Mouse (Mus musculus): Measurements from ENCODE around the gene Car8. TPM values are rescaled to one million over a fixed set of nuclear protein-coding genes. Genes with fewer than 3 reads are reported as not detected.
"Not testable (repeated sequence)": the region's sequence is repeated elsewhere in the genome, so short reads cannot be mapped to it uniquely, and the experiment has no call there.

Gene Car8
- polyA plus RNA-seq, 1 experiment from 2014 or later: 1.2 TPM

DNA sequence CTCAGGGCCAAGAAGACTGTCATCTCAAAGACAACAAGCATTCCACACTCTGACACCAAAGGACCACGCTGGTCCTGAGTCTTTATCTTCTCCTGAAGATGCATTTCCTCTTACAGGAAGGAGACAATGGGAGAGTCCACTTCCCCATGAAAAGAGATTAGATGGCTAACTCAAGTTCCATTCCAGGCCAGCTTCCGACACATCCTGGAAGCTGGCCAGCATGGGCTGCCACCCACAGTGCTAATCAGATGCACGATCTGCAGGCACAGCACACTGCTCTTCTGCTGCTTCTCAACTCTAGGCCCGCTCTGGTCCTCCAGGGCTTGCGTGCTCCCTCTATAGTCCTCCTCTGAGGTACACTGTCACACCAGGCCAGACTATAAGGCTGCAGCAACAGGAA lies 40.8 kb downstream of the Car8 start:
- no peaks in the 10 kb centered on the region for H3K9me3 ChIP-seq
- no peaks in the 10 kb centered on the region for H3K36me3 ChIP-seq
- ATAC-seq (ENCODE audit: low FRiP score, low read depth): no peak
- H3K4me2 ChIP-seq (replicated peaks): no peak overlapping the region
- H3K27ac ChIP-seq: no peak overlapping the region
- no peaks in the 10 kb centered on the region for H3K27me3 ChIP-seq (replicated peaks)
- H3K4me1 ChIP-seq: no peaks in the 10 kb centered on the region
- WGBS: 78% methylated on average over 5 of the region's 5 CpGs
- H3K4me3 ChIP-seq: no peak overlapping the region
- H3K9ac ChIP-seq: no peak overlapping the region

DNA sequence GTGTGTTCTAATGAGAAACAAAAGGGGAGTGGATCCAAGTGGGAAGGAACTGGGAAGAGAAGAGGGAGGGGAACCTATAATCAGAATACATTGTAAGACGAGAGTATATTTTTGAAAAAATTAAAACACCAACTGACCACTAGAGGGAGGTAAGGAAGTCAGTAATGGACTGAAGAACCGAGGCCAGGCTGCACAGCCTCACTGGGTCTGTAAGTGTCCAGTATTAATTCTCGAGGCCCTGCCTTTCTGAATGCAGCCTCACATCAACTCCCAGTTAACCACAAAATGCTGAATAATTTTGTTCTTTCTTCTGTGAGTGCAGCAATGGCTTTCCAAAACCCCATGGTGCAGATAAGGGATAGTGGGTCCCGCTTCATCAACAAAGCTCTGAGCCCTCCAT lies 48.4 kb downstream of the Car8 start:
- H3K36me3 ChIP-seq: no peaks in the 10 kb centered on the region
- H3K4me2 ChIP-seq (replicated peaks): no peak overlapping the region
- H3K27ac ChIP-seq: no peak overlapping the region
- no peaks in the 10 kb centered on the region for H3K27me3 ChIP-seq (replicated peaks)
- H3K4me1 ChIP-seq: no peaks in the 10 kb centered on the region
- H3K9ac ChIP-seq: no peak overlapping the region
- no peak for ATAC-seq (ENCODE audit: low FRiP score, low read depth)
- no peaks in the 10 kb centered on the region for H3K9me3 ChIP-seq
- no peak overlapping the region for H3K4me3 ChIP-seq
- 79% methylated on average over 4 of the region's 4 CpGs for WGBS

DNA sequence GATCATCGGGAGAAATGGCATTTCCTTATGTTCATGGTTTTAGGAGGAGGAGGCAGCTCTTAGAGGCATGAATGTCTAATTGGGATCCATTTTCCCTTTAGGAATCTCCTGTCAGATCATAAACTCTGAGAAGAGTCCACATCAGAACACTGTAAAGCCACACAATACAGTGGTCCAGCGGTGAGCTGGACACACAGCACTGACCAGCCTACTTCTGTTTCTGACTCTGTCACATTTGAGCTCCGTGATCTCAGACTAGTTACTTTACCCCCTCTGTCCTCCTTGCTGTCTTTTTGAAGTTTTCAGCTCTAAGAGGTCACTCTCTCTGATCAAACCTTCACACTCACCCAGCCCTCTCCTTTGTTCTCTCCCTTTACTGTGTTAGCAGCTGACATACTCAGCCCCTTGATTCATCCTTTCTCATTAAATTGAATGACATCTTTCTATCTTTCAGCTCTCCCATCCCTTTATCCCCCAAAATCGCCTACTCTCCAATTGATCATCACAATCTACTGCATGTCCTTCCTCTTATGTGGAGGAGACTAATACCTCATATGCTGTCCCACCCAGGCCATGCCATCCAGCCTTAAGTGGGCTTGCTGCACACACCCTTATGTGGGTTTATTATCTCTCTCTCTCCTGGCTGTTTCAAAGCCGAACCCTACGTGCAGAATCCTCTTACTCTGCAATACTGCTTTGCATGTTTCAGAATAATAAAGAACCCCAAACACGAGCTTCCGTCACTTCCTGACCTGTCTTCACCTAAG lies 51.7 kb downstream of the Car8 start:
- WGBS: 81% methylated on average over 8 of the region's 8 CpGs

DNA sequence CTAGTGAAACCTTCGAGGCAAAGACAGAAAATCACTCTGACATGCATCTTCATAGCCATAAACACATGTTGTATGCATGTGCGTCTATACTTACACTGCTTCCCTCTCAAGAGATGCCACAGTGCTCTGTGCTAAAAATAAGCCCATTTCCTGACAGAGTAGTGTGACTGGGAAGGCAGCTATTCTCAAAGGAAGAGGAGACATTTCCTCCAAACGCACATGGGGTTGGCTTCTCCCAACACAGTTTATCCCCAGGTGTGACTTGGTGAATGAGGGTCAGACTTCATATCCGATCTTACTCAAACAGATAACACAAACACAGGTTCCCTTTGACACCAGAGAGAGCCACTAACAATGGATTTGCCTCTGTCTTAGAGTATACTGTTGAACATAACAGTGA lies 58.3 kb downstream of the Car8 start:
- no peak overlapping the region for H3K27ac ChIP-seq
- H3K9ac ChIP-seq: no peak overlapping the region
- H3K36me3 ChIP-seq: no peaks in the 10 kb centered on the region
- no peak overlapping the region for H3K4me2 ChIP-seq (replicated peaks)
- WGBS: 86% methylated on average over 4 of the region's 4 CpGs
- H3K4me3 ChIP-seq: no peak overlapping the region
- H3K27me3 ChIP-seq (replicated peaks): no peaks in the 10 kb centered on the region
- H3K4me1 ChIP-seq: no peaks in the 10 kb centered on the region
- no peaks in the 10 kb centered on the region for H3K9me3 ChIP-seq
- no peak for ATAC-seq (ENCODE audit: low FRiP score, low read depth)

More for the DNA sequence above, 51.7 kb downstream of the Car8 start:
- Histone ChIP-seq H3K4me3 (no peak overlapping the region), H3K27ac (no peak overlapping the region), H3K36me3 (no peaks in the 10 kb centered on the region), H3K4me1 (no peaks in the 10 kb centered on the region), H3K9ac (no peak overlapping the region), H3K27me3 (replicated peaks) (no peaks in the 10 kb centered on the region), H3K9me3 (no peaks in the 10 kb centered on the region), H3K4me2 (replicated peaks) (no peak overlapping the region)
- ATAC-seq (ENCODE audit: low FRiP score, low read depth): no peak

- Histone ChIP-seq H3K9me3 (no peaks in the 10 kb centered on the region), H3K27ac (no peak overlapping the region), H3K27me3 (replicated peaks) (no peaks in the 10 kb centered on the region), H3K4me1 (no peaks in the 10 kb centered on the region), H3K4me2 (replicated peaks) (no peak overlapping the region), H3K36me3 (no peaks in the 10 kb centered on the region), H3K4me3 (no peak overlapping the region), H3K9ac (no peak overlapping the region)
- no peak for ATAC-seq (ENCODE audit: low FRiP score, low read depth)
- WGBS: 73% methylated on average over 6 of the region's 6 CpGs
Observed at GRCm38 (mm10) chr4:8154589-8155198, 84.1 kb downstream of the Car8 start.

- H3K4me1 ChIP-seq; H3K4me3 ChIP-seq; H3K9ac ChIP-seq; H3K27me3 ChIP-seq (replicated peaks); H3K36me3 ChIP-seq; H3K27ac ChIP-seq; H3K4me2 ChIP-seq (replicated peaks); H3K9me3 ChIP-seq; ATAC-seq (ENCODE audit: low FRiP score, low read depth): not testable (repeated sequence)
- WGBS: 90% methylated on average over 5 of the region's 5 CpGs
Observed at GRCm38 (mm10) chr4:8153926-8154325, 84.9 kb downstream of the Car8 start.

- Histone ChIP-seq H3K4me3 (no peak overlapping the region), H3K4me1 (no peaks in the 10 kb centered on the region), H3K4me2 (replicated peaks) (no peak overlapping the region), H3K36me3 (no peaks in the 10 kb centered on the region), H3K9me3 (no peaks in the 10 kb centered on the region), H3K9ac (no peak overlapping the region), H3K27ac (no peak overlapping the region), H3K27me3 (replicated peaks) (no peaks in the 10 kb centered on the region)
- ATAC-seq (ENCODE audit: low FRiP score, low read depth): no peak
- 80% methylated on average over 2 of the region's 2 CpGs for WGBS
Observed at GRCm38 (mm10) chr4:8137403-8137802, 101.4 kb downstream of the Car8 start.

GRCm38 (mm10) chr4:8132024-8132423 lies 106.8 kb downstream of the Car8 start:
- Histone ChIP-seq H3K9ac (no peak overlapping the region), H3K27me3 (replicated peaks) (no peaks in the 10 kb centered on the region), H3K36me3 (no peaks in the 10 kb centered on the region), H3K9me3 (no peaks in the 10 kb centered on the region), H3K4me1 (no peaks in the 10 kb centered on the region), H3K4me2 (replicated peaks) (no peak overlapping the region), H3K4me3 (no peak overlapping the region), H3K27ac (no peak overlapping the region)
- WGBS: 94% methylated on average over 2 of the region's 2 CpGs
- ATAC-seq (ENCODE audit: low FRiP score, low read depth): no peak

- Histone ChIP-seq H3K36me3 (no peaks in the 10 kb centered on the region), H3K9ac (no peak overlapping the region), H3K27me3 (replicated peaks) (no peaks in the 10 kb centered on the region), H3K9me3 (no peaks in the 10 kb centered on the region), H3K4me2 (replicated peaks) (no peak overlapping the region), H3K4me1 (no peaks in the 10 kb centered on the region), H3K27ac (no peak overlapping the region), H3K4me3 (no peak overlapping the region)
- 86% methylated on average over 3 of the region's 3 CpGs for WGBS
- no peak for ATAC-seq (ENCODE audit: low FRiP score, low read depth)
Observed at GRCm38 (mm10) chr4:8113558-8113957, 125.3 kb downstream of the Car8 start.

GRCm38 (mm10) chr4:8111891-8112290 lies 127.0 kb downstream of the Car8 start:
- Histone ChIP-seq H3K9me3 (no peaks in the 10 kb centered on the region), H3K4me1 (no peaks in the 10 kb centered on the region), H3K27me3 (replicated peaks) (no peaks in the 10 kb centered on the region), H3K36me3 (no peaks in the 10 kb centered on the region), H3K27ac (no peak overlapping the region), H3K4me3 (no peak overlapping the region), H3K4me2 (replicated peaks) (no peak overlapping the region), H3K9ac (no peak overlapping the region)
- ATAC-seq (ENCODE audit: low FRiP score, low read depth): no peak
- WGBS: 95% methylated on average over 3 of the region's 3 CpGs

- no peaks in the 10 kb centered on the region for H3K27me3 ChIP-seq (replicated peaks)
- H3K36me3 ChIP-seq: no peaks in the 10 kb centered on the region
- 79% methylated on average over 16 of the region's 16 CpGs for WGBS
- H3K4me2 ChIP-seq (replicated peaks): no peak overlapping the region
- no peak for ATAC-seq (ENCODE audit: low FRiP score, low read depth)
- no peaks in the 10 kb centered on the region for H3K4me1 ChIP-seq
- H3K4me3 ChIP-seq: no peak overlapping the region
- H3K9me3 ChIP-seq: no peaks in the 10 kb centered on the region
- H3K9ac ChIP-seq: no peak overlapping the region
- no peak overlapping the region for H3K27ac ChIP-seq
Observed at GRCm38 (mm10) chr4:8109906-8110567, 128.8 kb downstream of the Car8 start.

GRCm38 (mm10) chr4:8101466-8101865 lies 137.4 kb downstream of the Car8 start:
- no peaks in the 10 kb centered on the region for H3K36me3 ChIP-seq
- H3K4me1 ChIP-seq: 0 out of 2 replicates have a peak, but pooled peaks cover 5% of the 10 kb centered on the region
- H3K27me3 ChIP-seq (replicated peaks): no peaks in the 10 kb centered on the region
- 89% methylated on average over 3 of the region's 3 CpGs for WGBS
- H3K9ac ChIP-seq: no peak overlapping the region
- no peak overlapping the region for H3K4me3 ChIP-seq
- H3K27ac ChIP-seq: no peak overlapping the region
- ATAC-seq (ENCODE audit: low FRiP score, low read depth): no peak
- H3K9me3 ChIP-seq: no peaks in the 10 kb centered on the region
- H3K4me2 ChIP-seq (replicated peaks): no peak overlapping the region

Measured in neural tube, embryonic 12.5 days (tissue).